Mouse (Mus musculus) limb, embryonic 15.5 days (tissue): ENCODE measurements around the gene Ovch2. TPM values are rescaled to one million over a fixed set of nuclear protein-coding genes. Genes with fewer than 3 reads are reported as not detected.

Experiments used
- ATAC-seq: fragments of 200-750 bp; cut with Nextera tagmentation; 2 replicates; pipeline ENCODE4 v1.8.0; 2017; ENCODE audit warnings: low read depth, moderate TSS enrichment; ENCODE audit not compliant: insufficient number of reproducible peaks, low FRiP score, low TSS enrichment
- H3K27ac ChIP-seq: fragments of 300-500 bp; sonication (generic); 2 replicates; pipeline ENCODE4 v1.5.1; 2015; ENCODE audit warnings: moderate library complexity, mild to moderate bottlenecking, inconsistent platforms
- H3K27me3 ChIP-seq: fragments of 300-500 bp; sonication (generic); 2 replicates; pipeline ENCODE4 v1.6.1; 2015; ENCODE audit warnings: inconsistent platforms
- H3K36me3 ChIP-seq: fragments of 300-500 bp; sonication (generic); 2 replicates; pipeline ENCODE4 v1.6.1; 2015; ENCODE audit warnings: inconsistent platforms
- H3K4me1 ChIP-seq: fragments of 300-500 bp; sonication (generic); 2 replicates; pipeline ENCODE4 v1.6.1; 2015; ENCODE audit warnings: inconsistent platforms
- H3K4me2 ChIP-seq: fragments of 300-500 bp; sonication (generic); 2 replicates; pipeline ENCODE4 v1.6.1; 2015; ENCODE audit warnings: mild to moderate bottlenecking, inconsistent platforms
- H3K4me3 ChIP-seq: fragments of 300-500 bp; sonication (generic); 2 replicates; pipeline ENCODE4 v1.5.1; 2015; ENCODE audit warnings: mild to moderate bottlenecking, inconsistent platforms
- H3K9ac ChIP-seq: fragments of 300-500 bp; sonication (generic); 2 replicates; pipeline ENCODE4 v1.6.1; 2015; ENCODE audit warnings: inconsistent platforms
- H3K9me3 ChIP-seq: fragments of 300-500 bp; sonication (generic); 2 replicates; pipeline ENCODE4 v1.6.1; 2016; ENCODE audit warnings: inconsistent platforms
- WGBS: fragments of 180-500 bp; shearing (Covaris S2); methylation state at CpG from one replicate; pipeline ENCODE4 v1.1.7; 2015; 5-methylcytosine and 5-hydroxymethylcytosine counted together
- polyA plus RNA-seq: library from polyadenylated mRNA; unstranded; fragments of >200 nt; fragmentation: Nextera tagmentation; extraction: Ambion mirVana; gene quantifications from 2 replicates; pipeline ENCODE4 v1.2.1, GENCODE M21; 2015

The Ovch2 gene
- polyA plus RNA-seq, 1 experiment from 2014 or later = not detected

GRCm38 (mm10) chr7:107742963-107743465 is 58.0 kb downstream of the Ovch2 start:
- peak; percentile 20; the same call in 1 of the 2 replicates for ATAC-seq
- Histone ChIP-seq H3K9ac (no peak overlapping the region), H3K27ac (no peak overlapping the region), H3K4me2 (no peak overlapping the region), H3K27me3 (no peaks in the 10 kb centered on the region), H3K36me3 (peaks cover 42% of the 10 kb centered on the region), H3K4me3 (no peak overlapping the region), H3K4me1 (no peaks in the 10 kb centered on the region), H3K9me3 (no peaks in the 10 kb centered on the region)
- 70% methylated on average over 10 of the region's 10 CpGs for WGBS

- 47% methylated on average over 2 of the region's 2 CpGs for WGBS
- Histone ChIP-seq H3K4me3 (no peak overlapping the region), H3K27ac (no peak overlapping the region), H3K27me3 (no peaks in the 10 kb centered on the region), H3K9me3 (no peaks in the 10 kb centered on the region), H3K4me1 (no peaks in the 10 kb centered on the region), H3K36me3 (peaks cover 31% of the 10 kb centered on the region), H3K4me2 (no peak overlapping the region), H3K9ac (no peak overlapping the region)
- ATAC-seq = no peak
Measured at GRCm38 (mm10) chr7:107738726-107739125, 62.3 kb downstream of the Ovch2 start.

- Histone ChIP-seq H3K27ac (no peak overlapping the region), H3K4me2 (no peak overlapping the region), H3K27me3 (no peaks in the 10 kb centered on the region), H3K36me3 (peaks cover 30% of the 10 kb centered on the region), H3K9ac (no peak overlapping the region), H3K9me3 (no peaks in the 10 kb centered on the region), H3K4me1 (no peaks in the 10 kb centered on the region), H3K4me3 (no peak overlapping the region)
- WGBS = 63% methylated on average over 2 of the region's 2 CpGs
- no peak for ATAC-seq
Measured at GRCm38 (mm10) chr7:107733162-107733561, 67.8 kb downstream of the Ovch2 start.

Other genes starting within 250 kb of the Ovch2 start
- 36.3 and 37.9 TPM in 2 replicates for gene Olfml1, start 233.8 kb downstream of the Ovch2 start, polyA plus RNA-seq
- gene Ppfibp2, start 206.0 kb downstream of the Ovch2 start, polyA plus RNA-seq = 18.2 and 21.2 TPM in 2 replicates
- gene 5330417H12Rik, start 176.0 kb downstream of the Ovch2 start, polyA plus RNA-seq = not detected in 2 replicates
- gene Cyb5r2, start 43.2 kb downstream of the Ovch2 start, polyA plus RNA-seq = 0.42 and 0.46 TPM in 2 replicates
- gene Olfr467, start 11.1 kb upstream of the Ovch2 start, polyA plus RNA-seq = not detected in 2 replicates
- gene Olfr469, start 24.3 kb upstream of the Ovch2 start, polyA plus RNA-seq = not detected in 2 replicates
- gene Olfr470, start 46.3 kb upstream of the Ovch2 start, polyA plus RNA-seq = not detected in 2 replicates
- gene Olfr472, start 96.7 kb upstream of the Ovch2 start, polyA plus RNA-seq = not detected in 2 replicates
- gene Olfr473, start 129.2 kb upstream of the Ovch2 start, polyA plus RNA-seq = not detected in 2 replicates
- not detected in 2 replicates for gene Olfr474, start 153.4 kb upstream of the Ovch2 start, polyA plus RNA-seq
- gene Olfr476, start 163.6 kb upstream of the Ovch2 start, polyA plus RNA-seq = not detected in 2 replicates
- gene Olfr477, start 185.5 kb upstream of the Ovch2 start, polyA plus RNA-seq = not detected in 2 replicates
- gene Olfr478, start 232.8 kb upstream of the Ovch2 start, polyA plus RNA-seq = not detected in 2 replicates
- not detected in 2 replicates for gene Olfr479, start 249.5 kb upstream of the Ovch2 start, polyA plus RNA-seq